Mouse (Mus musculus) thymus, postnatal 36 days (tissue): ENCODE results near the gene Hspa2.
"Not testable (repeated sequence)": the region's sequence is repeated elsewhere in the genome, so short reads cannot be mapped to it uniquely, and the experiment has no call there.

Experiments
- DNase-seq, 2 experiments: peaks; one replicate each; pipeline ENCODE4 v3.0.0; 2022; ENCODE audit warnings: mixed read lengths in 2 of 2

The Hspa2 gene

GRCm38 (mm10) chr12:76435084-76435483 is 31.1 kb downstream of the Hspa2 start:
- no peak for DNase-seq

- no peak for DNase-seq
These were observed 31.6 kb downstream of the Hspa2 start for GRCm38 (mm10) chr12:76435549-76435948.

GRCm38 (mm10) chr12:76443488-76443887 is 39.5 kb downstream of the Hspa2 start:
- DNase-seq = not testable (repeated sequence)

GRCm38 (mm10) chr12:76444359-76444772 is 40.4 kb downstream of the Hspa2 start:
- DNase-seq = peak in 1 of 2 experiments; percentile 9

GRCm38 (mm10) chr12:76444862-76445261 is 40.9 kb downstream of the Hspa2 start:
- DNase-seq = no peak

GRCm38 (mm10) chr12:76446201-76446600 is 42.2 kb downstream of the Hspa2 start:
- no peak for DNase-seq

GRCm38 (mm10) chr12:76448127-76448526 is 44.2 kb downstream of the Hspa2 start:
- DNase-seq = no peak

- DNase-seq = no peak
These were observed 48.2 kb downstream of the Hspa2 start for GRCm38 (mm10) chr12:76452203-76452602.
